Mouse (Mus musculus) frontal cortex, postnatal 25 days (tissue): ENCODE measurements around the gene Erc2.

ENCODE experiments used
- DNase-seq, 2 experiments: peaks; one replicate each; pipeline ENCODE4 v3.0.0; 2022; ENCODE audit warnings: low spot score in 2 of 2

Gene Erc2

GRCm38 (mm10) chr14:27778503-27778902 lies 156.3 kb downstream of the Erc2 start:
- no peak for DNase-seq

DNA sequence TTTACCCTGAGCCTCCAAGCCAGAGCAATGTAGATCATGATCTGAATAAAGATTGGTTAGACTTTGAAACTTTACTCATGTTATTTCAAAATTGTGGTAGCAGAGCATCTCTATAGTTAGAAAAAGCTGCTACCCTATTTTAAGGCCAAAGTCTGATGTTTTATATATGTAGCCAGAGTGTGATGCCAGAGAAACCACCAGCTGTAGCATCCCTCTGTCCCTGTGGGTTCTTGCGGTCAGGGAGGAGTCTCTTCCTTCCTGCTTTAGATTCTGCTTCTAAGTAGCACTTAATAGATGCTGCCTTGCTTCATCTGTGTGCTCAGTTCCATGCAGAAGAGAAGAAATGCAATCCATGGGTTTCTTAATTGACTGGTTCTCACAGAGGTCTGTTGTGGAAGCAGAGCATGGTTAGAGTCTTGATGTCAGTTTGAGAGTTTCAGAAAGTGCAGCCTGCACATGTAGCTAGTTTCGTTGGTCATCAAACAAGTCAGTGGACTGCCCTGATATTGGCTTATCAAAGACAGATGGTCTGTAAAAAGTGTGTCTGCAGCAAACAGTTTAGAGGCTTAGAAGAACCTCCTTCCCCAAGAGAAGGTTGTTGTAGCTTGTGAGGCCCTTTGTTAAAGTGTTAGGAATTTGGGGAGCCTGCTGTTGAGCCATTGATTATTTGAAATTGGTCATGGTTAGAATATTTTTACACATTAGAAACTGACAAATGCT lies 156.9 kb downstream of the Erc2 start:
- no peak for DNase-seq

DNA sequence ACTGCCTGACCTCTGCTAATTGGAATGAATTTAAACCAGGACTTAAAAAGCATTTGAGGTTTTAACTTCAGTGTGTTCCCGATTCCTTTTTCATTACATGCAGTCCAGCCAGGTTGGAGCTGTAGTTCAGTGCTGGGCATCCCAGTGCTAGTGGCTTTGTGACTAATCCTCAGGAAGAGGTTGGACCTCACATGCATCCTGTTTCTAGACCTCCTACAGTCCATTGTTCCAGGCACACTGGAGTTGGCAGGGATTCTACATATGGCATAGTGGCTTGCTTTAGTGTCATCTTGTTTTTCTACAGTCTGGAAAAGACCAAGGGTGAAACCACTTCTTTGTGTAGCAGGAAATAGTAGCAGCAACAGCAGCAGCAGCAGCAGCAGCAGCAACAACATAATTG lies 159.0 kb downstream of the Erc2 start:
- no peak for DNase-seq

- DNase-seq: no peak
These were observed 162.6 kb downstream of the Erc2 start for GRCm38 (mm10) chr14:27784826-27785225.

GRCm38 (mm10) chr14:27785562-27785961 lies 163.3 kb downstream of the Erc2 start:
- DNase-seq: no peak

DNA sequence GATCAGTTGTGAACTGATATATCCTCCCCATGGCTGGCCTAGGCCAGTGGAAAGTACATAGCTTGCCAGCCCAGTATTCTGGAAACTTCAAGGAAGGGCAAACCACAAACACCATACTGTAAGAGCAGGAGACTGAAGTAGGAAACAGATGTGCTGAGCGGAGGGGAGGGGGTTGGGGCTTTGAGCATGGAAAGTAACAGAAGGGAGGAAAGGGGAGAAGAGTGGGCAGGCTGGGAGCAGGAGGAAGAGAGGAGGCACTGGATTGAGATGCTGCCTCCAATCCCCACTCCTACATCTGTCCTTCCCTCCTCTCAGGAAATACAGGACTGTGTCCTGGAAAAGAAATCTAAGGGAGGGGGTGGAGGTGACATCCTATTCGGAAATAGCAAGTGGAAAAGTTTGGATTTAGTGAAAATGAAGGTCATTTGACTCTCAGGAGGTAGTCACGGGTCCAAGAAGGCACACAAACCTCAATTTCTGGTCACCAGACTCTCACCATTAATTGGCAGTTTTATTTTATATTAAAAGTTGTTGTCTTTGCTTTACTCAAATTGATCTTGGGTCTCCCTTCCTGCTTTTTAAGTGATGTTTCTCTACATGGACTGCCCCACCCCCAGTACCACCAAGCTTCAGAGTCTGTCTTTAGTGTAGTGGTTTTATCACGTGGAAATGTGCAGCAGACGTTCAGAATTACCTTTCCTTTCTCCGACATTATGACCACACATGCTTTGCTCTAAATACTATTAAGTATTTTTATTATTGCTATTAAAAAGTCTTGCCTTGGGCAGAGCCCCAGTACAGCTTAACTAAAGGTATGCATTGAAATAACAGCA lies 167.1 kb downstream of the Erc2 start:
- DNase-seq: no peak

DNA sequence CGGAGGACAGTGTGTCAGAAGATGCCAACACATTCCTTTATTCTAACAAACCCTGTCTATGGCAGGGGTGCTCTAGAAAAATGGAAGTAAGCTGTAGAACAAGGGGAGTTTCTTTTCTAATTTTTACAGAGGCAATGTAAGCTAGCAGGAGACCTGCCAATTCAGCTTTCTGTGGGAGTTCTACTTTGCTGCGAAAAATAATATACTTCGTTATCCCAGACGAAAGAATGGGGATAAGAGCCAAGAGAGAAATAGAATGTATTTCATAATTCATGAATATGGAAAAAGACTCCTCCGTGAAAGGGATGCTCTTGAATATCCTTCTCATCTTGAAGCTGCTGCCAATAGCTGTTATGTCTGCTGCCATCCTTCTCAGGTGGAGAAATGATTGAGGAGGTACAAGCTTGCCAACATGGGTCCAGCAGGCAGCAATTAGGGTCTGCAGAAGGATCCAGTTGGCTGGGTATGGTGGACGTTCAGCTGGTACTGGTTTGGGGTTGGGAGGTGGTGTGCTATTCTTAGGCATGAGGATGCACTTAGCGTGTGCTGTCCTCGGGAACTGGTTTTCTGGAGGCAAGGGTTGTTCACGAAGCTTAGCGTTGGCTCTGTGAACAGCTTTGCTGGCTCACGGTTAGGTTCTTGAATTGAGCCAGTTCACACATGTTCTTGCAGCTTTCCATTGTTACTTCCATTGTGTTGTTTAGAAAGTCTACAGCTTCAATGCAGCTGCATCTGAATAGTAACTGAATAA lies 176.1 kb downstream of the Erc2 start:
- no peak for DNase-seq

DNA sequence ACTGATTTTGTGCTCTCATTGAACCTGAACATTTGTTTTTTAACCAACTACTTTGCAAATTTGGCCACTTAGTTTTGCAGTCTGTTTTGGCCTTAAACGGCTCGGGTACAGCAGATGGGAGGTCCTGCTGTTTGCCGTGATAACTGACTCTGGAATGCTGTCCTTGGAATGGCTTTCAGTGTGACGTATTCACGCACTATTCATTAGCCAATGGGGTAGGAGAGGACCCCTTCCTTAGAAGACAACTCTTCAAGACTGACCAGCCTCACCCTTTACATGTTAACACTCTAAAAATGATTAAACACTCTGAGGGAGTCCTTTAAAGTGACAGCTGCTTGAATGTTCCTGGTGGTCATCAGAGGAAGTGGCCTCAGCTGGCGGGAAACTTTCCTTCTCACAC lies 178.5 kb downstream of the Erc2 start:
- no peak for DNase-seq

GRCm38 (mm10) chr14:27803961-27804360 lies 181.7 kb downstream of the Erc2 start:
- no peak for DNase-seq

DNA sequence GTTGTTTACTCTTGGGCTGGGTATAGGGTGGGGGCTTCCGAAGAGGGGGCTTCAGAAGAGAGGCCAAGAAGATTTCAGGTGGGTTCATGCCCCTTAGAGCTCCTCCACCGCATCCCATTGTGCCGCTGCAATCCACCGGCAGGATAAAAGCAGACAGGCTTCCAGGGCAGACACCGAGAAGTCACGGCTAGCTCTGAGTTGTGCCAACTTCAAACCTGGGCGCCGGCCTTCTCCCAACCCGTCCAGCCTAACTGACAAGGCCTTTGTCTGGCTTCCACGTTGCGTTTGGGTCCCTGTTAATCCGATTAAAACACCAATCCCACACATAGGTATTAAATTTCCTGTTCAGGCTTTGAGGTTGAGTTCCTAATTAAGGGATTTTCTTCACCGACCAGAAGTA lies 182.8 kb downstream of the Erc2 start:
- DNase-seq: no peak

- DNase-seq: peak in 1 of 2 experiments; percentile 48
These were observed 185.9 kb downstream of the Erc2 start for GRCm38 (mm10) chr14:27808080-27808479.

DNA sequence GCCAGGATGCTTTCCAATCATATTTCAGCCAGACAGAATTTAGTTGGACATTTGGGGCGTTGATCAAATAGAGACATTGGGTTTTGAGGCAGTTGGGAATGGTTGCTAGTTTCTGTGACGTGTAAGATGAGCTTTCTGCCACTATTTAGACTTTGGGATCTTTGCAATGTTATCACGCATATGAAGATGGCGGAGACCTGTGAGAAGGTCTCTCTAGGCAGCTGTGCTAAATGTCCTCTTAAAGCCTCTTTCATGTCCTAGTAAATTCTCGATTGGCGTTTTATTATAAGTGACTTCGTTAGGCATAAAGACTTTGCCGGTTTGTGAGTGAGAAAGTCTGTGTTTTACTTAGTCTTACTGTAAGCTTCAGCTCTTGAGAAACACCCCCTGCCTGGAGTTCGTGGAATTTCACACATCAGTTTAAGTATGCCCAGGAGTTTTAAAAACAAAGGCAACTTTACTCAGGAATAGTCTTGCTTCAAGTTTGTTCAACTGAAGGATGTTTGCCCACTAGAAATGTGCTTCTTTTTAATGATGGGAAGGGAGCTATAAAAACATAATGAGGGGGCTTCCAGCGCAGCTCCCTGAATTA lies 186.4 kb downstream of the Erc2 start:
- DNase-seq: no peak

DNA sequence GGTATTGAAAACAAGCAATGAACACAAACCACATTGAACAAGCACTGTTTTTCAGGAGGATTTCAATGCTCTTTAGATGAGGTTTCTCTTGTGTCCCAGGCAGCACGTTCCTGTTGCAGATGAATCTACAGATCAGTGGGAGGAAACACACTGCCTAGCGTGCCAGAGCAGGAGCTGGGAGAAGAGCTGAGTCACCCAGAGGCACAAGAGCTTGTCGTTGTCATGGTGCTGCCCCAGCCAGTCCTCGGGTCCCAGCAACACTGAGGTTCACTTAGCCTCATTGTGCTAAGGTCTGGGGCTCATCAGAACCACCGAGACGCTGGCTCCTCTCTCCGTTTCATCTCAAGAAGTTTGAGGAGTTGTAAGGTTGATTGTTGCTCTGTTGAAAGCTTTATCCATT lies 188.6 kb downstream of the Erc2 start:
- no peak for DNase-seq

DNA sequence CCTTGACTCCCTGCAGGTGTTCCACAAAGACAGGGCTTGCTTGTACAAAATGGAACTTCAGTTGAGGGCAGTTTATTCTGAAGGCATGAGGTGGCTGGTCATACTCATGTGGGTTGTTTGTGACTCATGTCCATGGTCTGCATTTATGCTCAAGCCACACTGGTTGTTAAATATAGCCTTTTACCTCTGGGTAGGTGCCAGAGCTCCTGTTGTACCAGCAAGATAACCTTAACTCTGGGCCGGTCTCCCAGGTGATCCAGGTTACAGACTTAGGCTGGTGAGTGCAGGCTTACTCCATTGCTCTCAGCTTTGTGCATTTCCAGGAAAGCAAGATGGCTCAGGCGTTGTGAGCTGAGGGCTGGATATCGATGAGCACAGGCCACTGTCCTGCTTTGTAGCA lies 189.4 kb downstream of the Erc2 start:
- no peak for DNase-seq

GRCm38 (mm10) chr14:27815739-27816138 lies 193.5 kb downstream of the Erc2 start:
- no peak for DNase-seq

- no peak for DNase-seq
These were observed 196.8 kb downstream of the Erc2 start for GRCm38 (mm10) chr14:27818986-27819385.

DNA sequence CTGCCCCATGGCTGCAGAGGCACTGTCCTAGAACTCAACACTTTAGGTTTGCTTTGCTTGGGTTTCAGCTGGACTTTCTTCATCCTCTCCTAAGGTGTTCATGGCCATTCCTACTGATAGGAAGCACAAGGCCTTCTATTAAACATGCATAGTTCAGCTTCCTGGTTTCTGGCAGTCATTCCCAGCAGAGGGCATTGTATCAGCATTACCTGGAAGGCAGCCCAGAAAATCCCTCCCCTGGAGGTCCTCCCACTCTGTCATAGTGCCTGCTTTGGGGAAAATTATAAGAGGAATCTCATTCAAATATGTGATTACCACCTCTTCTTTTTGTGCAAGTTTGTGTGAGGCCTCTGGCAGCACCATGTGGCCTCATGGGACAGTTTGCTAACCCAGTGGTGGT lies 199.6 kb downstream of the Erc2 start:
- DNase-seq: no peak

DNA sequence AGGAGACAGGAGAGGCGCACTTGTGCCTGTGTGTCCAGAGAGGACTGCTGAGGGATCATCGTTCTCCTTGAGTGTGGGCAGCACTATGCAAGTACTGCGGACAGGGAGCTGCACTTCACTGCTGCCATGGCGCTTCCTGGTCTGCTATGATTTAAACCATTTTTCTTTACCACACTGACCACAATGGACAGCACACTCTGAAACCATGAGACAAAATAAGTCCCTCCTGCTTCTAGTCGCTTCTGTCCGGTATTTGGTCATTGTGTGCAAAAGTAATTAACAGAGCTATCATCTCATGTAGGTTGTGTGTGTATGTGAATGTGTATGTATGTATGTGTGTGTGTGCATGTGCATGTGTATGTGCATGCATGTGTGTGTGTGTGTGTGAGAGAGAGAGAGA lies 200.3 kb downstream of the Erc2 start:
- DNase-seq: no peak

GRCm38 (mm10) chr14:27823048-27823447 lies 200.8 kb downstream of the Erc2 start:
- no peak for DNase-seq

GRCm38 (mm10) chr14:27823897-27824296 lies 201.7 kb downstream of the Erc2 start:
- no peak for DNase-seq

DNA sequence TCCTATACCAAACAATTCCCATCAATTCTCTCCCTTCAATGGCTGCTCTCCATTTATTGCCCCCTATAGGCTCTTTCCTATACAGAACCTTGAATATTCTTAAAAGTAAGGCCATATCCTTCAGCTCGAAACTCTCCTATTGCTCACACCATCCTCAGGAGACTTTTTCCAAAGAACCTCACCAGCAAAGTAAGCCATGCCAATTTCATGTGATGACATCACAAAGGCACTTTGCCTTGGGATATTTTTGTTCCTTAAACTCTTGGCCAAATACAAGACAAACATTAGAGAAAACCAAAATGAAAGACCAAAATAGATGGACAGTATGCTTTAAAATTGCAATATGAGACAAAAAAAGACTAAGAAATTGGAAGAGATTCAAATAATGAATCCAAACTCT lies 204.6 kb downstream of the Erc2 start:
- no peak for DNase-seq

DNA sequence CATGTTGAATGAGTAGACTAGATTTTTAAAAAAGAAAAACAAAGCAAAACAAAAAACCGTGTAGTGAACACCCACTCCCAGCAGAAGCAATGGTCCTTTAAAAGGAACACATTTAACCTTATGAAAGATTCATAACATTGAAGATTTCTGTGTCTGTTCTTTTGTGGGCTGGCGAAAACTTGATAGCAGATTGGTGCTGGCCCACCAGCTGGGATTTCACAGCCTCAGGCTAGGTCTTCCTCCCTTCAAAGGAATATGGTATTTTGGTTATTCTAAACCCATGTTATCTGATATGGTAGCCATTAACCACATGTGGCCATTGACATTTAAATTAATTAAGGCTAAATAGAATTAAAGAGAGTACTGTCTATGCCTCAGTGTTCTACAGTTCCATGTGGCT lies 205.9 kb downstream of the Erc2 start:
- no peak for DNase-seq
